Mouse (Mus musculus) brain, embryonic 14.5 days (tissue): ENCODE data around the gene Cacnb1.

Source experiments
- CTCF ChIP-seq: fragments of 200-500 bp; IDR thresholded peaks from 2 replicates; pipeline ENCODE4 v1.5.1; 2012; ENCODE audit warnings: inconsistent platforms, mild to moderate bottlenecking, moderate library complexity, borderline replicate concordance; ENCODE audit not compliant: insufficient read depth, insufficient read length; ENCODE audit errors: extremely low read depth
- POLR2A ChIP-seq: fragments of 200-500 bp; IDR thresholded peaks from 2 replicates; pipeline ENCODE4 v1.6.1; 2012; ENCODE audit warnings: mild to moderate bottlenecking, inconsistent platforms, borderline replicate concordance; ENCODE audit not compliant: poor library complexity, insufficient read depth, insufficient read length, severe bottlenecking; ENCODE audit errors: extremely low read depth

GRCm38 (mm10) chr11:98052989-98053834 is 30.4 kb upstream of the Cacnb1 start, which contains the start of gene Stac2:
- TF ChIP-seq POLR2A = no peak
- no peak for TF ChIP-seq CTCF
